Mouse (Mus musculus) pancreas, adult 10 weeks (tissue): ENCODE results near the gene Olfr715b. TPM values are rescaled to one million over a fixed set of nuclear protein-coding genes. Genes with fewer than 3 reads are reported as not detected.

Experiments
- polyA plus RNA-seq: library from polyadenylated mRNA; stranded (reverse); fragments of 350-450 nt; fragmentation: Illumina TruSeq; extraction: RNeasy Lipid Tissue Mini Kit (QIAGEN cat#74804); gene quantifications from one replicate; pipeline ENCODE4 v1.2.3, GENCODE M21; 2015; ENCODE audit warnings: low read depth, low replicate concordance; ENCODE audit not compliant: insufficient read depth

Gene Olfr715b
- not detected for polyA plus RNA-seq

GRCm38 (mm10) chr7:107110269-107110668, at the start of gene Olfr715b:
Gene Olfr715b, minus strand, starts transcription at chr7:107110369.

GRCm38 (mm10) chr7:107138027-107138426, 27.9 kb upstream of the Olfr715b start, which contains the start of gene Olfr716:
Gene Olfr716, plus strand, starts transcription at chr7:107138327.

GRCm38 (mm10) chr7:107130983-107131382, 20.8 kb upstream of the Olfr715b start, which contains the start of gene Olfr715:
Gene Olfr715, minus strand, starts transcription at chr7:107131083.

GRCm38 (mm10) chr7:107092920-107093319, 17.2 kb downstream of the Olfr715b start, which contains the start of gene Olfr17:
Gene Olfr17, plus strand, starts transcription at chr7:107093220.

GRCm38 (mm10) chr7:107070681-107071080, 39.5 kb downstream of the Olfr715b start, which contains the start of gene Olfr714:
Gene Olfr714, plus strand, starts transcription at chr7:107070981.

Other genes starting within 250 kb of the Olfr715b start
- gene Olfr704, start 247.2 kb downstream of the Olfr715b start, polyA plus RNA-seq = not detected
- not detected for gene Olfr705, start 233.5 kb downstream of the Olfr715b start, polyA plus RNA-seq
- not detected for gene Olfr706, start 222.2 kb downstream of the Olfr715b start, polyA plus RNA-seq
- gene Olfr707, start 209.1 kb downstream of the Olfr715b start, polyA plus RNA-seq = not detected
- not detected for gene Olfr1532-ps1, start 202.4 kb downstream of the Olfr715b start, polyA plus RNA-seq
- gene Olfr709-ps1, start 178.2 kb downstream of the Olfr715b start, polyA plus RNA-seq = not detected
- gene Olfr710, start 162.1 kb downstream of the Olfr715b start, polyA plus RNA-seq = not detected
- not detected for gene Olfr6, start 146.4 kb downstream of the Olfr715b start, polyA plus RNA-seq
- gene Olfr711, start 134.9 kb downstream of the Olfr715b start, polyA plus RNA-seq = not detected
- not detected for gene Olfr2, start 104.3 kb downstream of the Olfr715b start, polyA plus RNA-seq
- not detected for gene Olfr713, start 79.2 kb downstream of the Olfr715b start, polyA plus RNA-seq
- not detected for gene Olfr714, start 39.4 kb downstream of the Olfr715b start, polyA plus RNA-seq
- not detected for gene Olfr17, start 17.1 kb downstream of the Olfr715b start, polyA plus RNA-seq
- gene Olfr715, start 20.7 kb upstream of the Olfr715b start, polyA plus RNA-seq = not detected
- not detected for gene Olfr716, start 28.0 kb upstream of the Olfr715b start, polyA plus RNA-seq
- gene Nlrp14, start 56.6 kb upstream of the Olfr715b start, polyA plus RNA-seq = not detected
- not detected for gene Rbmxl2, start 99.1 kb upstream of the Olfr715b start, polyA plus RNA-seq